Mouse (Mus musculus) embryonic facial prominence, embryonic 13.5 days (tissue): ENCODE measurements around the gene Dis3l2. TPM values are rescaled to one million over a fixed set of nuclear protein-coding genes. Genes with fewer than 3 reads are reported as not detected.
A peak's percentile ranks its signal among the peaks of the same experiment; 100 is the strongest.

Experiments used
- ATAC-seq: fragments of 200-750 bp; cut with Nextera tagmentation; 2 replicates; pipeline ENCODE4 v1.8.0; 2017; ENCODE audit warnings: low read depth; ENCODE audit not compliant: insufficient number of reproducible peaks, insufficient read depth, low FRiP score, low TSS enrichment
- H3K27ac ChIP-seq: fragments of 300-500 bp; sonication (generic); 2 replicates; pipeline ENCODE4 v1.5.1; 2015; ENCODE audit warnings: moderate library complexity, mild to moderate bottlenecking, inconsistent platforms
- H3K27me3 ChIP-seq: fragments of 300-500 bp; sonication (generic); 2 replicates; pipeline ENCODE4 v1.6.1; 2015; ENCODE audit warnings: mild to moderate bottlenecking, inconsistent platforms
- H3K36me3 ChIP-seq: fragments of 300-500 bp; sonication (generic); 2 replicates; pipeline ENCODE4 v1.6.1; 2015; ENCODE audit warnings: mild to moderate bottlenecking, inconsistent platforms
- H3K4me1 ChIP-seq: fragments of 300-500 bp; sonication (generic); 2 replicates; pipeline ENCODE4 v1.6.1; 2015; ENCODE audit warnings: inconsistent platforms
- H3K4me2 ChIP-seq: fragments of 300-500 bp; sonication (generic); 2 replicates; pipeline ENCODE4 v1.6.1; 2015; ENCODE audit warnings: moderate library complexity, mild to moderate bottlenecking, inconsistent platforms
- H3K4me3 ChIP-seq: fragments of 300-500 bp; sonication (generic); 2 replicates; pipeline ENCODE4 v1.5.1; 2015; ENCODE audit warnings: mild to moderate bottlenecking, inconsistent platforms
- H3K9ac ChIP-seq: fragments of 300-500 bp; sonication (generic); 2 replicates; pipeline ENCODE4 v1.6.1; 2015; ENCODE audit warnings: mild to moderate bottlenecking, inconsistent platforms
- H3K9me3 ChIP-seq: fragments of 300-500 bp; sonication (generic); 2 replicates; pipeline ENCODE4 v1.6.1; 2016; ENCODE audit warnings: inconsistent platforms
- WGBS: fragments of 180-500 bp; shearing (Covaris S2); methylation state at CpG from one replicate; pipeline ENCODE4 v1.1.7; 2015; ENCODE audit warnings: mixed read lengths; 5-methylcytosine and 5-hydroxymethylcytosine counted together
- polyA plus RNA-seq: library from polyadenylated mRNA; unstranded; fragments of >200 nt; fragmentation: Nextera tagmentation; extraction: Ambion mirVana; gene quantifications from 2 replicates; pipeline ENCODE4 v1.2.1, GENCODE M21; 2015

The Dis3l2 gene
- polyA plus RNA-seq, 1 experiment from 2014 or later: 30.9 TPM

DNA sequence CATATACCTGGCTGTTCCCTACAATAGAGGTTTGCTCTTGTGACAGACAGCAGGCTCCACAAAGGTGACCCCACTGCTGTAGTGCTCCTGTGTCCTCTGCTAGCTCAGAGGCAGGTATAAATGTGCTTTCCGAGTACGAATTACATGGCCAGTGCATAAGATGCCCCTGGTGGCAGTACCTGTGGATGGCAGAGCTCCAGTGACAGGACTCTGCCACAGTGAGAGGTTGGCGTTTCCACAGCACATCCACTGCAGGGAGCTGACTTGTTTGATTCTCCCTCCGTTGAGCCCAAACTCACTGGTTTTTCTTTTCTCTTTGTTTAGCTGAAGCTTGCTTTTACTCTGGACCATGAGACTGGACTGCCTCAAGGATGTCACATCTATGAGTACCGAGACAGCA lies 317.1 kb downstream of the Dis3l2 start:
- H3K4me1 ChIP-seq: no peaks in the 10 kb centered on the region
- no peaks in the 10 kb centered on the region for H3K9me3 ChIP-seq
- peaks cover 22% of the 10 kb centered on the region for H3K36me3 ChIP-seq
- no peak overlapping the region for H3K4me2 ChIP-seq
- H3K4me3 ChIP-seq: no peak overlapping the region
- 85% methylated on average over 5 of the region's 5 CpGs for WGBS
- no peak overlapping the region for H3K9ac ChIP-seq
- H3K27me3 ChIP-seq: no peaks in the 10 kb centered on the region
- no peak overlapping the region for H3K27ac ChIP-seq
- no peak for ATAC-seq

GRCm38 (mm10) chr1:87021584-87021983 lies 318.0 kb downstream of the Dis3l2 start:
- H3K9ac ChIP-seq: no peak overlapping the region
- H3K4me2 ChIP-seq: no peak overlapping the region
- peaks cover 22% of the 10 kb centered on the region for H3K36me3 ChIP-seq
- H3K27me3 ChIP-seq: no peaks in the 10 kb centered on the region
- no peak overlapping the region for H3K27ac ChIP-seq
- ATAC-seq: no peak
- WGBS: 86% methylated on average over 3 of the region's 3 CpGs
- no peaks in the 10 kb centered on the region for H3K4me1 ChIP-seq
- no peak overlapping the region for H3K4me3 ChIP-seq
- no peaks in the 10 kb centered on the region for H3K9me3 ChIP-seq

- no peak overlapping the region for H3K4me3 ChIP-seq
- peaks cover 22% of the 10 kb centered on the region for H3K36me3 ChIP-seq
- no peak overlapping the region for H3K9ac ChIP-seq
- no peaks in the 10 kb centered on the region for H3K27me3 ChIP-seq
- no peak overlapping the region for H3K27ac ChIP-seq
- 84% methylated on average over 6 of the region's 6 CpGs for WGBS
- no peaks in the 10 kb centered on the region for H3K4me1 ChIP-seq
- H3K9me3 ChIP-seq: no peaks in the 10 kb centered on the region
- no peak overlapping the region for H3K4me2 ChIP-seq
- no peak for ATAC-seq
These were observed 319.9 kb downstream of the Dis3l2 start for GRCm38 (mm10) chr1:87023291-87024170.

- no peak overlapping the region for H3K4me3 ChIP-seq
- WGBS: 100% methylated on average over 1 of the region's 1 CpGs
- H3K9ac ChIP-seq: no peak overlapping the region
- no peak overlapping the region for H3K27ac ChIP-seq
- H3K27me3 ChIP-seq: no peaks in the 10 kb centered on the region
- H3K9me3 ChIP-seq: no peaks in the 10 kb centered on the region
- ATAC-seq: no peak
- peaks cover 22% of the 10 kb centered on the region for H3K36me3 ChIP-seq
- no peak overlapping the region for H3K4me2 ChIP-seq
- peaks cover 7% of the 10 kb centered on the region; the same call in 1 of the 2 replicates for H3K4me1 ChIP-seq
These were observed 321.4 kb downstream of the Dis3l2 start for GRCm38 (mm10) chr1:87025021-87025420.

- H3K4me3 ChIP-seq: no peak overlapping the region
- H3K4me2 ChIP-seq: no peak overlapping the region
- H3K36me3 ChIP-seq: no peaks in the 10 kb centered on the region; the same call in 1 of the 2 replicates
- whole genome bisulfite sequencing: 50% methylated on average over 2 of the region's 2 CpGs
- no peaks in the 10 kb centered on the region for H3K9me3 ChIP-seq
- peaks cover 11% of the 10 kb centered on the region; the same call in 1 of the 2 replicates for H3K4me1 ChIP-seq
- H3K9ac ChIP-seq: no peak overlapping the region
- no peaks in the 10 kb centered on the region for H3K27me3 ChIP-seq
- H3K27ac ChIP-seq: no peak overlapping the region
- no peak for ATAC-seq
These were observed 325.2 kb downstream of the Dis3l2 start for GRCm38 (mm10) chr1:87028786-87029185.

DNA sequence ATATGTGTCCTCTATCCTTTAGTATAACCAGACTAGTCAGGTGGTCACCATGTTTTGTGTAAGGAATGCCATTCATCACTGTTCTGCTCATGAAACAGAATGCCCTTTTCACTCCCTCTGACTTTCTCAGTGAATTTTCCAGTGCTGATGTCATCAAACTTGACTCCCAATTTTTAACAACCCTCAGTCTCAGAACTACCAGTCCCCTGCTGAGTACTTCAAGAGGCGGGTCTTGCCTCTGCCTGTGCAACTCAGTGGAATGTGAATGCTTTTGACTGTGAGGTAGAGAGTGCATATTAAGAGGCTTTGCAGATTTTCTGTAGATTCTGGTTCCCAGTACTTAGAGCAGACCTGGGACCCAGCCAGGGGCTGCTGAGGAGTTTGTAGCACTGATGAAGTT lies 327.0 kb downstream of the Dis3l2 start:
- Histone ChIP-seq H3K9me3 (no peaks in the 10 kb centered on the region), H3K27me3 (no peaks in the 10 kb centered on the region), H3K27ac (no peak overlapping the region), H3K4me2 (no peak overlapping the region), H3K36me3 (no peaks in the 10 kb centered on the region; the same call in 1 of the 2 replicates), H3K4me1 (peaks cover 25% of the 10 kb centered on the region), H3K9ac (no peak overlapping the region), H3K4me3 (no peak overlapping the region)
- ATAC-seq: no peak
- WGBS: 47% methylated on average over 1 of the region's 1 CpGs

DNA sequence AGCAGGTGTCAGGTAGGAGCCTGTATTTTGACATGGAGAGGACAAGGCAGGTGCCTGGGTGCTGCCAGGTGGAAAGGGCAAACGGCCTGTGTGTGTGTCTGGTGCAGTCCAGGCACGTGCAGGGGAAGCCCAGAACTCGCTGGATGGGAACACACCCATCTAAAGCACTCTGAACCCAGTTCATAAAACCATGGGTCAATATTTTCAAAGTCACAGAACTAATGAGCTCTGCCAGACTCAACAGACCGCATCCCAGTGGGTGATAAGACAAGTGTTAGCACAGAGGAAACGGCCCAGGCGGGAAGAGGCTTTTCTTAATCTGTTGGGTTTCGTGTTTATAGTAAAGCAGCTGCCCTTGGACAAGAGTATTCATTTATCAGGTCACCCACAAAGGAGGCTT lies 328.9 kb downstream of the Dis3l2 start:
- Histone ChIP-seq H3K4me2 (no peak overlapping the region), H3K4me1 (peaks cover 41% of the 10 kb centered on the region), H3K36me3 (no peaks in the 10 kb centered on the region; the same call in 1 of the 2 replicates), H3K4me3 (no peak overlapping the region), H3K27me3 (no peaks in the 10 kb centered on the region), H3K27ac (no peak overlapping the region), H3K9ac (no peak overlapping the region), H3K9me3 (no peaks in the 10 kb centered on the region)
- 85% methylated on average over 7 of the region's 7 CpGs for WGBS
- no peak for ATAC-seq

DNA sequence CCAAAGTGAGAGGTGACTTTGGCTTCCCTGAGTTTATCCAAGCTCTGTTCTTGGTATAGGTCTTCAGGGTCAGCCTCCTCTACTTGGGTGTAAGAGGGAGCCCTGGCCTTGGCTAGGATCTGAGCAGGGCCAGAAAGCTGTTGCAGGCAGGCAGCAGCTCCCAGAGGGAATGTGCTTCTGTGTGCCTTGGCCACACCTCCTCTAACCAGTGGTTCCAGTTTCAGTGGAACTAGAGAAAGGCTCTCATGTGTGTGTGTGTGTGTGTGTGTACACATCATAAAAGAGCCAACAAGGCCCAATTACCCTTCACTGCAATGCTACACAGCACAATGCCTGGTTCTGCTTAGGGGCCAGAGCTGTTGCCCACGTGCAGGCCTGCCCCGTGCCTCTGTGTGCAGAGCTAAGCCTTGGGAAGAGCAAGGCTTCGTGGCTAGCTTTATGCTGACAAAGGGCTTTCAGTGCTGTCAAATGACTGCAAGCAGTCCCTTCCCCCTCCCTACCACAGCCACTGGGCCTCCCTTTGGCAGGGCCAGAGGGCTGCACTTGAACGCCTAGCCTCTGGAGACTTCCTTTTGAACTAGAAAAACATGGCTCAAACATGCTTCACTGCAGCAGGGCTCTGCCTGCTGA lies 332.0 kb downstream of the Dis3l2 start:
- peak overlapping the region; percentile 54 for H3K9ac ChIP-seq

DNA sequence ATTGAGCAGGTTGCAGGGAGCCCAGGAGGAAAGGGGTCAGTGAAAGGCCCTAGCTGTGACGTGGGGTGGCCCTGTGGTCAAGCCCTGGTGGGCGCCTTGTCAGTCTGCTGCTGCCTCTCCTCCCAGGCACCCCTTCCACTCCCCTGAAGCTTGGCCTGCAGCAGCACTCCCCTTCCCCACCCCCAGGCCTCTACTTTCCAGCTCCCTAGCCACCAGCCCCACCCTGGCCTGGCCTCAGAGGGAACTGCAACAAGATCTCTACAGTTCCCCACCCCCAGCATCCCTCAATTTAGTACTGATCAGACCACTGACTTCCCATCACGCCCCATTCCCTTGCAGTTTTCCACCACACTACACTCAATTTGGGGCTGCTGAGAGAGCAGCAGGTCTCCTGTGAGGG lies 332.7 kb downstream of the Dis3l2 start:
- WGBS: 41% methylated on average over 3 of the region's 3 CpGs
- Histone ChIP-seq H3K9ac (peak overlapping the region; percentile 54), H3K4me1 (peaks cover 39% of the 10 kb centered on the region)

More for the DNA sequence above, 332.0 kb downstream of the Dis3l2 start:
- H3K4me1 ChIP-seq: peaks cover 39% of the 10 kb centered on the region
- H3K4me3 ChIP-seq: no peak overlapping the region
- H3K4me2 ChIP-seq: peak overlapping the region; percentile 5; the same call in 1 of the 2 replicates
- H3K9me3 ChIP-seq: no peaks in the 10 kb centered on the region
- H3K27me3 ChIP-seq: no peaks in the 10 kb centered on the region
- WGBS: 1% methylated on average over 4 of the region's 4 CpGs
- H3K36me3 ChIP-seq: no peaks in the 10 kb centered on the region
- peak overlapping the region; percentile 95 for H3K27ac ChIP-seq
- peak; percentile 78 for ATAC-seq

DNA sequence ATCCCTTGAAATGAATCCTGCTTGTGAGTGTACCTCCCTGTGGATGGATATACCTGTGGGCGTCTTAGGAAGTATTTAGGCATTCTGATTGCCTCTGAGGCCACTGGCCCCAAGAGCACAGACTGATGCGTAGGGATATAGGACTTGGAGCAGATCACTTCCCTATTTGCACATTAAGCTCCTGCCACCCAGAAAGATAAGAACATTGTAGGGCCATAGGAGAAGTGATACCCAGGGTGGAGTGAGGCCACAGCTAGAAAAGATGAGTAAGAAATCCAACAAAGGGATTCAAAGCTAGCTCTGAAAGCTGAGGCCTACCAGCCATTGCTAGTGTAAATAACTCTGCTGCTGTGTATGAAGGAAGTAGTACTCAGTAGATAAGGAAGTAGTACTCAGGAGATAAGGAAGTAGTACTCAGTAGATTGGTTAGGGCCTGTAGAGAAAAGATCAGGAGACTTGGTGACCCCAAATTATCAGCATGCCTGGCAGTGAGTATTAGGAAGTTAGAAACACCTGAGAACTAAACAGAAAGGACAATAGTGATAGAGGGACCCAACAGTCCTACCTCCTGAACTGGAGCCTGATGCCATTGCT lies 335.0 kb downstream of the Dis3l2 start:
- no peaks in the 10 kb centered on the region for H3K27me3 ChIP-seq
- peaks cover 39% of the 10 kb centered on the region for H3K4me1 ChIP-seq
- H3K4me3 ChIP-seq: no peak overlapping the region
- no peak overlapping the region for H3K4me2 ChIP-seq
- no peak for ATAC-seq
- 81% methylated on average over 2 of the region's 2 CpGs for WGBS
- H3K27ac ChIP-seq: no peak overlapping the region
- no peak overlapping the region for H3K9ac ChIP-seq
- no peaks in the 10 kb centered on the region for H3K36me3 ChIP-seq
- no peaks in the 10 kb centered on the region for H3K9me3 ChIP-seq

More for the DNA sequence above, 332.7 kb downstream of the Dis3l2 start:
- Histone ChIP-seq H3K9me3 (no peaks in the 10 kb centered on the region), H3K27ac (peak overlapping the region; percentile 95), H3K27me3 (no peaks in the 10 kb centered on the region), H3K4me3 (no peak overlapping the region), H3K4me2 (no peak overlapping the region), H3K36me3 (no peaks in the 10 kb centered on the region)
- ATAC-seq: peak; percentile 59

DNA sequence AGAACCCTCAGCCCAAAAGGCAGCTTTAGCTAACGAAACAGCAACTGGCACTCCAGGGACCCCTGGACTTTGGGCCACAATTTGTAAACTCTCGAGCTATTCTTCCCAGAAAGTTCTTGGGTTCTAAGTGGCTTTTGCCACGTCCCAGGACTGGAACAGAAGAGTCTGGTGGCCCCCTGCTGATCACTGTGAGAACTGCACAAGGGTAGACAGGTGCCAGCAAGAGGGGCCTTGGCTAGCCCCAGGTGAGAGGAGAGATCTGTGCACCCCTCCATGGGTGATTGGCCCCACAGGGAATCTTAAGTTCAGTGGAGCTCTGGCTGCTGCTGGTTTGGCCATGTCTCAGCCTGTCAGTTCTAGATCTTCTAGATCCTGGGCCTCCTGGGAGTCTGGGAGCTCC lies 337.5 kb downstream of the Dis3l2 start:
- Histone ChIP-seq H3K36me3 (peaks cover 20% of the 10 kb centered on the region), H3K27ac (peak overlapping the region; percentile 44; the same call in 1 of the 2 replicates), H3K9ac (no peak overlapping the region), H3K4me1 (peaks cover 21% of the 10 kb centered on the region), H3K4me3 (no peak overlapping the region), H3K4me2 (no peak overlapping the region), H3K9me3 (no peaks in the 10 kb centered on the region), H3K27me3 (no peaks in the 10 kb centered on the region)
- WGBS: 25% methylated on average over 3 of the region's 3 CpGs
- no peak for ATAC-seq
